Mouse (Mus musculus) left cerebral cortex, postnatal 4 days (tissue): ENCODE results near the gene Atp1a2. TPM values are rescaled to one million over a fixed set of nuclear protein-coding genes. Genes with fewer than 3 reads are reported as not detected.

ENCODE experiments used
- DNase-seq: peaks from one replicate; pipeline ENCODE4 v3.0.0-alpha.2; 2022
- intact Hi-C: fragments of 180-260 bp; cut with DNase I; formaldehyde crosslinking; loops from one replicate; pipeline ENCODE4 v1.15.1; 2025
- total RNA-seq, 2 experiments: library from RNA; stranded (reverse); gene quantifications; 2 replicates each; pipeline ENCODE4 v1.2.3; 2021

Gene Atp1a2
- total RNA-seq, 2 experiments from 2014 or later = 211 to 226 TPM

DNA sequence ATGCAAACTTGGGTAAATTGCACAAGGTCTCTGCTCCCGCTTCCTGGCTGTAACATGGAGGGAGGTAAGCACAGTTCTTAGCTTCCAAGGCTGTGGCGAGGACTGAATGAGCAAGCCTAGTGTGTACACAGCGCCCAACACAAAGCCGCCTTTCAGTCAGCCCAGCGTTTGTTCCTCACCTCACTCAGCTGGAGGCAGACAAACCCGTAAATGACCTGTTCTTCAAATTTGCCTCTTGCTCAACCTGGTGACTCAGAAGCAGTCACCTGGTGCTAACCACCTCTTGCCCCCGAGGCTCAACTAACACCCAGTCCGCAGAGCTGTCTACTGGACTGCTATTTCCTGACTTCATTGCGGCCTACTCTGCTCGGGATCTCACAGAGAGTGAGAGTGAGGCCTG lies 10.1 kb upstream of the Atp1a2 start:
- DNase-seq = no peak

DNA sequence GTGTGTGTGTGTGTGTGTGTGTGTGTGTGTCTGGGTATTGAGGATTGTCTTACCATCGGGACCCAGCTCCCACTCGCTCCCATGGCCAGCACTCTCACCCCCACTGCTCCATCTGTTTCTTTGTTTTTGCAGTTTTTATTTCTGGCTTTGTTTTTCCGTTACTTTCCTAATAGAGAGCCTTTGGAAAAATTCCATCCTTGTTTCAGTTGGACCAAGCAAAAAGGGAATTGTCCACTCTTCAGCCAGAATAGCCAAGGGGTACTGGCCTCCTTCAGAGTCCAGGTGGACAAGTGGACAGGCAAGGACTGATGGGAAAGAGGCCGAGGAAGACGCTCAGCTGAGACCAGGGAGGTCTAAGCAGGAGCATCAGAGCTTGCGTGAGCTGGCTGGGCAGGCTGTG lies 9.0 kb upstream of the Atp1a2 start:
- intact Hi-C loops = loop anchor here (5.0 kb wide), 1 partner anchor 100 kb away; the partner anchor contains the start of gene Pea15a
- DNase-seq = no peak

More for the DNA sequence above, 10.1 kb upstream of the Atp1a2 start:
- intact Hi-C loops = loop anchor here (5.0 kb wide), 1 partner anchor 101 kb away; the partner anchor contains the start of gene Pea15a

DNA sequence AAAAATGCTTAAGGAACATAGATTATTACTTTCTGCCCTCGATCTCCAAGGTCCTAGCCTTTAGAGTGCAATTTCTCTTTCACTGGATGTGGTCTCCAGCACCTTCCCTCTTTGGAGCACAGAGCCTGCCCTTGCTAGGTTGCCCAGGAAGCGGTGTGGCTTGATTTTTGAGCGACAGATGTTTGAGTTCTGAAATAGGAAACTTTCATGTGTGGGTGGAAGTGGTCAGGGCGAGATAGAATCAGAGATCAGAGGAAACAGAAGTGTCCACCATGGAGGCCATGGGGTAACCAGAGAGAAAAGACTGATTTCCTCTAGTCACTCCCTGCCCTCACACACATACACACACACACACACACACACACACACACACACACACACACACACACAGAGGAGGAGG lies 8.3 kb upstream of the Atp1a2 start:
- DNase-seq = no peak
- intact Hi-C loops = loop anchor here (5.0 kb wide), 1 partner anchor 99 kb away; the partner anchor contains the start of gene Pea15a

DNA sequence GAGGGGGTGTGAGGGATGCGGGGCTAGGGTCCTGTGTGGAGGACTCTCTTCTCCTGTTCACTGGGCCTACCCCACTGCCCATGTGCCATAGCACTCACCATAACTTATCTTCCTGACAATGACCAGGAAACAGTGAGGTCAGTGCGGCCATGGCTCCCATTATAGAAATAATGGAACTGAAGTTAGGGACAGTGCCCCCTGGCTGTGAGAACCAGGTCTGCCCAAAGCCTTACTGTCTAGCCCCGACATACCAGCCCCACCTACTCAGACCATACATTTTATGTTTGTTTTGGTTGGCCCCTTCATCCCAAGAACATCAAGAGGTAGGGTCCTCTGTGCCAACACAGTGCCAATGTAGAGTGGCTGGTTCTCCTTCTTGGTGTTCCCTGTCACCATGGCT lies 7.8 kb upstream of the Atp1a2 start:
- intact Hi-C loops = loop anchor here (5.0 kb wide), 1 partner anchor 98 kb away; the partner anchor contains the start of gene Pea15a
- DNase-seq = no peak

DNA sequence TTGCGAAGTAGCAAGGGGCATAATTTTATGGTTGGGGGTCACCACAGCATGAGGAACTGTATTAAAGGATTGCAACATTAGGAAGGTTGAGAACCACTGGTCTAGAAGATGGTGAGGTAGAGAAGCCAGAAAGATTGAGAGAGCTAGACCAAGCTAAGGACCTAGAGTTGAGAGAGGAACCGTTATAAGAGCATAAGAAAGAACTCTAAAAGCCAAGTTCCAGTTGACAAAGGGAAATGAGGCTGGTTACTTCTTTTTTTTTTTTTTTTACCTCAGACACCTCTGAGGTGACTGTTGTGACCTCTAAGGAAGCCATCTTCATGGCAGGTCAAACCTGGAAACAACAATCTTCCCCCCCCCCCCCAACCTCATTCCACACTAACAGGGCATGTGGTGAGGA lies 7.3 kb upstream of the Atp1a2 start:
- intact Hi-C loops = loop anchor here (5.0 kb wide), 1 partner anchor 98 kb away; the partner anchor contains the start of gene Pea15a
- DNase-seq = no peak

DNA sequence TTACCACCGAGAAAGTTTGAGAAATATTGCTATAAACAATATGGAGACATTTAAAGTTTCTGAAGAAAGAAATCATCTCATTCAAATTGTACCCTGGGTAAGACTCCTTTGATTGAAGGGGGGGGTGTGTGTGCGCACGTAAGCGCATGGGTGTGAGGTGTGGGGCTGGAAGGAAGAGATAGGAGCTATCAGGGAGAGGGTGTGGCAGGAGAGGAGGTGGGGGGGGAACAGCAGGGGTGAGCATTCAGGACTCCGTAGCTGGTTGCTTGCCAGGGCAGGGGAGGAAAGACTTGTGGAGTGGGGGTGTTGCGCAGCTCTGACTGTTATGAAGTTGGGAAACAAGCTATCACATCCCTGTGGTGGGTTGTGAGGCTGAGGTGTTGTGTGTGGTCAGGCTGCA lies 6.6 kb upstream of the Atp1a2 start:
- intact Hi-C loops = no loop called here
- no peak for DNase-seq

DNA sequence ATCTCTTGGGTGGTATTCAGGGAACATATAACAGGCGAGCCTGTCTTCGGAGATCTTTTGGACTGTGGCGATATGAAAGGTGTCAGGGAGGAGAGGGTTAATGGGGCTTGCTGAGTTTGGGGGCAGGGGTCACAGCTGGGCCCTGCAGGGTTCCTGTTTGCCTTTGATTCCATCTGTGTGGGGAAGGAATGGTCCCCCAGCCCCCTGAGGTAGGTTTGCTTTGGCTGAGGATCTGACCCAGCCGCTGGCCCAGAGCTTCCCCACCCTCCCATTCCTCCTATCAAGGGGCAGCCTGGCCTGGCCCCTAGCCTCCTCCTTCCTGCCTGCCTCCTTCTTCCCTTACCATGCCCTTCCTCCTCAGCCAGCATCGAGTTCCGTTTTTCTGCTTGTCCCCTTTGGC lies 5.0 kb upstream of the Atp1a2 start:
- intact Hi-C loops = no loop called here
- DNase-seq = no peak

DNA sequence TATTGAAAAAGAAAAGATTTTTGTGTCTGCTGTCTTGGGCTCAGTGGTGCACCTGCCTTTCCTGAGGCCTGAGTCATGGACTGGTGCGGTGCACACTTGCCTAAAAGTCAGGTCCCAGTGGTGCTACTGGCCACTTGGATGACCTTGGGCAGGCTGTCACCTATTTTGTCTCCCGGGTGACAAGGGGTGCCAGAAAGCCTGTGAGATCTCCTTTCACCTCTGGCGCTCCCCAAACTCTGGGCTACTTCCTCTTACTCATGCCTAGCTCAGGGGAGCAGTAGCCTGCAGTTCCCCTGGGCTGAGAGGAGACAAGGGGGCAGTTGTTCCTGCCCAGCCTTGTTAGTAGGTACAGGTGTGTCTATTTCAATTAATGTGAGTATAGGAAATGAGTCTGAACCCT lies 4.4 kb upstream of the Atp1a2 start:
- no peak for DNase-seq

DNA sequence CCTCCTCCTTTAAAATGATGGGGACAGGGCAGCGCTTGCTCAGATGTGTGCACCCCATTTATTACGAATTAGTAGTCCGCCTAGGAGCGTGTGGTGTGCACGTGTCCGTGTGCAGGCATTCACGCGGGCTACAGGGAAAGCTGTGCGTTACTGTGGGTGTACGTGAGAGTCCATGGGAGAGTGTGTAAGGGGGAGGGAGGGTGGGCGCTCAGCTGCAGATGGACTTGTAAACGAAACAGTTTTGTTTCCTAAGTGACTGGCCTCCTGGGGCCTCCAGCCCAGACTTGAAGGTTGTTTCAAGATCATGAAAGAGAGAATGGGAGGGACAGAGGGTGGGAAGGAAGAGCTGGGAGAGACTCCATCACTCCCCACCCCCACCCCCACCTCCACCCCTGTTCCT lies 3.3 kb upstream of the Atp1a2 start:
- no peak for DNase-seq
- intact Hi-C loops = no loop called here

More for the DNA sequence above, 4.4 kb upstream of the Atp1a2 start:
- intact Hi-C loops = no loop called here

DNA sequence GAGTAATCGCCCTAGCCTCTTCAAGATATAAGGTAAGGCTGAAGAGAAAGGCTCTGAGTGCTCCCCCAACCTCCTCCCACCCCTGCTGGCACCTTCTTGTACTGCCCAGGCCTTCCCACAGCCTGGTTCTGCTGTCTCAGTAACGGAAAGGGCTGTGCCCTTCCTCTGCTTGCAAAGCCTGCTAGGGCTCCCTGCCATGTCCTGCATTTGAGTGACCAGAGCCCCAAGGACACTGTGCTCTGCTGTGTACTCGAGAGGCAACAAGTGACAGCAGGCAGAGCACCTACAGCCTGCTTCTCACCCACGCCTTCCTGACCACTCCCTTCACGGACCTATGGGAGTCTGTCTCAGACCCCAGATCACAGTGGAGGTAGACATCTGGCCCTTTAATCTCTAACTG lies 2.4 kb upstream of the Atp1a2 start:
- no peak for DNase-seq
- intact Hi-C loops = no loop called here

DNA sequence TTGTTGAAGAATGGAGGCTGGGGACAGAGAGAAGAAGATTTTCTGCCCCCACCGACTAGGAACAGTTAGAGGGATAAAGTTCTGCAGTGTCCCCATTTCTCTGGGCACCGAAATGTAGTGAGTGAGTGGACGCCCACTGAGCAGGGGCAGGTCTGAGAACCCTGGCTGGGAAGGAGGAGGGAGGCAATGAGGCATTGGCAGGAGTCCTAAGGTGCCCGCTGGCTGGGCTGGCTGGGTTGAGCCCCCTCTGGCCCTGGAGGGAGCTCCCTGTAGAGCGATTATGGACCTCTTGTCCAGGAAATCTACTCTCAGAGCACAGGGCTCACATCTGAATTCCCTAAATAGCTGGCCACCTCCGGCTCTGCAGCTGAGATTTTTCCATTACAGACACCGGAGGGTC lies 1.7 kb upstream of the Atp1a2 start:
- intact Hi-C loops = no loop called here
- DNase-seq = no peak

DNA sequence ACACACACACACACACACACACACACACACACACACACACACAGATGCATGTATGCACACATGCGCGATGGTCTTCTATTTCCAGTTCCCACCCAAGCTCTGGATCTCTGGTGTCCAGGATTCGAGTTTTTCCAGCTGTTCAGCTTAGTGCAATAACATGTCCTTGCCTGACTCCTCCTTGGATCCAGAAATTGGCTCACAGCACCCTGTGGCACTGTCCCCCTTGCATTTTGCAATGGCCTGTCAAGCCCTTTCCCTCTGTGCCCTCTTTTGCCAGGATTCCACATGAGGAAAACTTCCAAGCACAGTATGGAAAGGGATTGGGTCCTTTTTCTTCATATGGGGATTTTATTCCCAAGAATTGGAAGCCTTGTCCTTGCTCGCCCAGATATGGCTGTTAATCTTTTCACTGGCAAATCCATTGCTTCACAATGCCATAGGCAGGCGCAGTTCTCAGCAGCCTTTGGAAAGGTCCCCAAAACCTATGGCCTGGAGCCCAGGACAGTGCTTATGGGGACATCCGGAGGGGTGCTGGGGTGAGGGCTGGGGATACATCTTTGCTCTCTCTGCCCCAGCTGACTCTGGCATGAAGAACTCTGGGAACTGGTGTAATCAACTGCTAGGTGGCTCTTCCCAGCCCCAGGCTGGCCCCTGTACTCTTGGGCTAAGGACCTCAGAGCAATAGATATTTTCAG lies 901 bp downstream of the Atp1a2 start:
- intact Hi-C loops = no loop called here
- DNase-seq = no peak

DNA sequence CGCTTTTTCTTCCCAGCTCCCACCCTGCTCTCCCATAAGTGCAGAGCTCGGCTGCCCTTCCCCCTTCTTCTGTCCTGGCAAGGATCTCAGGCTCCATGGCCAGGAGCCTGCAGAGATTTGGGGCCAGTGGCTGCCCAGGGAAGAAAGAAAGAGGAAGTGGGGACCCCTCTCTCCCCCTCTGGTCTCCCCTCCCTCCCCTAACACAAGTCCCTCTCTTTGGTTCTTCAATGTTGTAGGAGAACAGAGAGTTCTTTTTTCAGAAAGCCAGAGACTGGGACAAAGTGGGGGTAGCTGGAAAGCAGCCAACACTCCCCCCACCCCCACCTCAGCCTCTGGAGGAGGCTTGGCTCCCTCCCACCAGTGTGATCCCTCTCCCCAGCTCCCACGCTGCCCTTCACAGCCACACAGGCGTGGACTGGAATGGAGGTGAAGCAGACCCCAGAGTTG lies 2.1 kb downstream of the Atp1a2 start:
- intact Hi-C loops = no loop called here
- DNase-seq = peak; percentile 71

DNA sequence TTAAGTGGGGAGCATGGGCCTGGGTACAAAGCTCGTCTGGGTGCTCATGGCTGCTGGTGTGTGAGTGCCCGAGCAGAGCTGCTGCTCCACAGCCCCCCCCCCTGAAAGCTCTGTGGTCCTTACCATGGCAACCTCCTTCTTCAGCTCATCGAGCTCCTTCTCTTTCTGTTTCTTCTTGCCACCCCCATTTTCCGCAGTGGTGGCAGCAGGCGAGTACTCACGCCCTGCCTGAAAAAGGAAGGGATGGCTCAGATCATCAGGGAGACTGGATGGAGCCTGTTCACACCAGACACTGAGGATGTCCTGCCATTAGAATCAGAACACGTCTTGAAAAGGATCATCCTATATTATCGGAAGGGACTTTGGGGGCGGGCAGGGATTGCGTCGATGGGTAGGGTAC lies 4.4 kb downstream of the Atp1a2 start:
- DNase-seq = no peak
- intact Hi-C loops = no loop called here

DNA sequence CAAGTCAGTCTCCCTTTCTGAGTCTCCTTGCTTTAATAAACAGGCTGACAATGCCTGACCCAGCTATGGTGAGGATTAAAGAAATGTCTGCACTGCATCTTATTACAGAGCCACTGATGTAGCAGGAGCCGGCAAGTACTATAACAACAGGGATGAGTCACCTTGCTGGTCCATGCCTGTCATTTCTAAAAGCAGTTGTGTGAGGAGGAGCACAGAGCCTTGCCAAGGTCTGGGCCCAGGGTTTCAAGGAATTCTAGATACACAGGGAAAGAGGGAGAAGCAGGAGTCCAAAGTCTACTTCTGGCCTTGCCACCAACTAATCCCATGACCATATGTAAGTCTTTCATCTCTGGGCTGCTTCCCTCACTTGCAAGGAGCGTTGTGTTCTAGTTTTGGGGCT lies 5.0 kb downstream of the Atp1a2 start:
- no peak for DNase-seq
- intact Hi-C loops = no loop called here

DNA sequence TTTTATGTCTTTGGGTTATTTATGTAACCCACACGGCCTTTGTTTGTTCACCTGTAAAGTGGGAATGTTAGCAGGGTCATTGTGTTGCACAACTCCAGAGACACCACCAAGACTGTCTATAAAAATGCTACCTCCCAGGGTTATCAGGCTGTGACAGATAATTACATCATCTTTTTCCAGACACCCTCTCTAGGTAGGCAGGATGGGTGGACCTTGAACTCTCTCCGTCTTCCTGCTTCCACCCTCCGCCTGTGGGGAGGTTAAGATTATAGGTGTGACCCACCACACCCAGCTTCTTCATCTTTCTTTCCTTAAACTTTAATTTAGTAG lies 8.3 kb downstream of the Atp1a2 start:
- intact Hi-C loops = no loop called here
- DNase-seq = no peak

DNA sequence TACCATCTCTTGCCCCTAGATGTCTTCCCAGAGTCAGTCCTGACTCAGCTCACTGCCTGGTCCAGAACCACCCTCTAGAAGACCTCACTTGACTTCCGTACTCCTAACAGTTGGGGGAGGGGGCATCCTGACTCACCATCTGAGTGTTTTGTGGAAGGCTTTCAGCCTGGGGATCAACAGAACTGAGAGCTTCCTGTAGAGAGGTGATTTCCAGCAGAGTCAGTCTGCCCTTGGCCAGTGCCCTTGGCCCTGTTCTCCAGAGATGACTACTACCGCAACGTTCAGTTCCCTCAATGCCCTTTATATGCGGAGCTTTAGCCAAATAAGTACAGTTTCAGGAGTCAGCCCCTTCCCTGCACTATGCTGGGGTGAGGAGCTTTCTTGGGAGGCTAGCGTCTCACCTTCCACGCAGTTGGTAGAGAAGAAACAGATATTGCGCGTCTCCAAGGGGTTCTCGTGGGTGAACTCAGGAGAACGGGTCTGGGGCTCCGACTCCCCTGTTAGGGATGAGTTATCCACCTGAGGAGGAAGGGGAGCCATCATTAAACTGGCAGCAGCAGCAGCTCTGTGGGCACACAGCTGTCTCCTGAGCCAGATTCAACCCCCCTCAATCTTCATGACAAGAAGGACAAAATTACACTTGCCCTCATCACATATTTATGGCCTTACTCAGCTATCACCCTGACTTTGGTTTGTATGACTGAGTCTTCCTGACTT lies 8.8 kb downstream of the Atp1a2 start:
- no peak for DNase-seq
- intact Hi-C loops = no loop called here

DNA sequence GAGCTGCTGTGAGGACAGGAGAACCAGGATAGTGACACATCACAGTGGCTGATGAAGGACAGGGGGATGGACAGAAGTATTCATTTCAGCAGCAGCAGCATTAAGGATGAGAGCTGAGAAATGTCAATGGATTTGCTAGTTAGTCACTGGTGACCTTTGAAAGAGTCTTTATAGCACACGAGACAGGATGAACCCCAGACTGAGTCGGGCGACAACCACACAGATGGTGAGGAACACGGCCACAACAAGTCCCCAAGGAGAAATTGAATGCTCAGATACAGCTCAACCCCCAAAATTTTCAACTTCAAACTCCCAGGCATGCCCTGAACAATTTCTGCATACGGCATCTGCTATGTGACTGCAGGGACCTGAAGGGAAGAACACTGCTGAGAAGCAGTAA lies 11.1 kb downstream of the Atp1a2 start:
- intact Hi-C loops = no loop called here
- DNase-seq = no peak

DNA sequence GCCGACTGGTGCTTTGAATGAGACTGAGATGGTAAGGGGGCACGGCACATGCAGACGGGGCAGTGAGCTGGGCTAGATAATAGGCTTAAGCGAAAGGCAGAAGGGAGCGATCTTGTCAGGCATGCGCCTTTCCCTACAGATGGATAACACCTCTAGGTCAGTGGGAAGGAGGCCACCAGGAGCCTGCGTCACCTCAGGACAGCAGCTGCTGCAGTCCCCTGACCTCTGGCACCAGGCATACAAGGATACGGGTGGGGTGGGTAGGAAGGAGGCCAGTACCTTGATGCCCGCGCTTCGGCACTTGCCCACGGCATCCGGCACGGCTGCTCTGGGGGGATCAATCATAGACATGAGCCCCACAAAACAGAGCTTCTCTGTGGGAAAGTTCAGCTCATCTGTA lies 13.6 kb downstream of the Atp1a2 start:
- intact Hi-C loops = no loop called here
- DNase-seq = no peak

DNA sequence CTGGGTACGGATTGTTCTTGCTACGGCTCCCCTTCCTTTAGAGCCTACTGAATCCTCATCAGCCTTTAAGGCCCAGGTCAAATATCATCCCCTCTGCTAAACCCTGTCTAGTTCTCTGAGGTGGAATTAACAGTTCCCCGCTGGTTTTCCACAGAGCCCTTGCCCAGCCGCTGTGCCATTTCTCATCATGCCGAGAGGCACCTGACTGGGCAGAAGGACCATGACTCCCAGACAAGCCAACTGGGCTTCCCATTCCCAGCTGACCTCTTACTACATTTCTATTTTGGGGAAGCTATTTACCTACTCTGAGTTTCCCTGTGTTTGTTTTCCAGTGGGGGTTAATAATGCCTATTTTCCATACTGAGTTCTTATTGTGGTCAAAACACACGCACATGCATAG lies 14.8 kb downstream of the Atp1a2 start:
- no peak for DNase-seq
- intact Hi-C loops = no loop called here

DNA sequence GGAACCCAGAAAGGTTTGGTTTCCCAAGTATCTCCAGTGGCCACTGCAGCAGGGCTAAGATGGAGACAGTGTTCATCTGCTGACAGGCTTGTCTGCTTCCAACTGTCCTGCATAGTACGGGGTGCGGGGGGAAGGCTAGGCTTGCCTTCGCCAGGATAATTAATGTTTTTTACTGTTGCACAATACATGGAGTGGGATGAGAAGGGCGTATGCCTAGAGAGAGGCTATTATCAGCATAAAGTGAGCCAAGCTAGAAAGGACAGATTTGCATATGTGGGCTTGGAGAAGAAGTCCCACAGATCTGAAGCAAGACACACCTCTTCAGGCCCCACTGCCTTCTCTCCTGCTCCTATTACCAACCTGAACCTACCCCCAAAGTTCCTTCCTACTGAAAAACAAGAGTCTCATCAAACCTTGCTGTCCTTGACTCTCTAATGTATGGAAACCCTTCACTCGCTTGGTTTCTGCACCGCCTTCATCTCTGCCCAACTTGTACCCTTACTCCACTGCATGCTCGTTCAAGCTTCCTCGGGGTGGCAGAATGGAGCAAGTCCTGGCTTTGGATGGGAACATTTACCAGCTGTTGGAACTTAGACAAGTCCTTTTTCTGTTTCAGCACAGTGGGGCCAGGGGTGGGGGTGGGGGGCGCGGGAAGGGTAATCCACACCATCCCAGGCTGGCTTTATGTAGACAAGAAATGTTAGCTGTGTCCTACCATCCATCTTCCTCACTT lies 16.2 kb downstream of the Atp1a2 start:
- no peak for DNase-seq
- intact Hi-C loops = no loop called here
